Mouse (Mus musculus) midbrain, embryonic 15.5 days (tissue): ENCODE results near the gene Mcmbp. TPM values are rescaled to one million over a fixed set of nuclear protein-coding genes. Genes with fewer than 3 reads are reported as not detected.

ENCODE experiments used
- ATAC-seq: fragments of 200-750 bp; cut with Nextera tagmentation; replicated peaks from 2 replicates; pipeline ENCODE4 v1.8.0; 2017; ENCODE audit warnings: moderate TSS enrichment
- H3K27ac ChIP-seq: fragments of 300-500 bp; sonication (generic); 2 replicates; pipeline ENCODE4 v1.5.1; 2015; ENCODE audit warnings: mild to moderate bottlenecking, inconsistent platforms
- H3K27me3 ChIP-seq: fragments of 300-500 bp; sonication (generic); replicated peaks from 2 replicates; pipeline ENCODE4 v1.6.1; 2015; ENCODE audit warnings: inconsistent platforms
- H3K36me3 ChIP-seq: fragments of 300-500 bp; sonication (generic); replicated peaks from 2 replicates; pipeline ENCODE4 v1.6.1; 2015; ENCODE audit warnings: inconsistent platforms
- H3K4me1 ChIP-seq: fragments of 300-500 bp; sonication (generic); 2 replicates; pipeline ENCODE4 v1.6.1; 2015; ENCODE audit warnings: inconsistent platforms
- H3K4me2 ChIP-seq: fragments of 300-500 bp; sonication (generic); 2 replicates; pipeline ENCODE4 v1.6.1; 2015; ENCODE audit warnings: inconsistent platforms, mild to moderate bottlenecking, moderate library complexity
- H3K4me3 ChIP-seq: fragments of 300-500 bp; sonication (generic); 2 replicates; pipeline ENCODE4 v1.5.1; 2015; ENCODE audit warnings: mild to moderate bottlenecking, inconsistent platforms
- H3K9ac ChIP-seq: fragments of 300-500 bp; sonication (generic); 2 replicates; pipeline ENCODE4 v1.6.1; 2015; ENCODE audit warnings: mild to moderate bottlenecking, inconsistent platforms
- H3K9me3 ChIP-seq: fragments of 300-500 bp; sonication (generic); 2 replicates; pipeline ENCODE4 v1.6.1; 2016; ENCODE audit warnings: inconsistent platforms
- WGBS: fragments of 180-500 bp; shearing (Covaris S2); methylation state at CpG from one replicate; pipeline ENCODE4 v1.1.7; 2015; ENCODE audit warnings: mixed read lengths; 5-methylcytosine and 5-hydroxymethylcytosine counted together
- polyA plus RNA-seq: library from polyadenylated mRNA; unstranded; fragments of >200 nt; fragmentation: Nextera tagmentation; extraction: Ambion mirVana; gene quantifications from 2 replicates; pipeline ENCODE4 v1.2.1, GENCODE M21; 2015

Mcmbp gene
- 48.7 and 49.3 TPM in 2 replicates for polyA plus RNA-seq

- WGBS, result under 1% methylated on average over 33 of the region's 35 CpGs
- peak within 1 kb of the TSS; percentile 83 for H3K4me3 ChIP-seq
- H3K4me1 ChIP-seq, result peaks cover 27% of the 10 kb centered on the region
- peak within 1 kb of the TSS; percentile 90 for H3K27ac ChIP-seq
- H3K27me3 ChIP-seq, result no peaks in the 10 kb centered on the region
- peak; percentile 87 for ATAC-seq
- H3K4me2 ChIP-seq, result peak within 1 kb of the TSS; percentile 69
- H3K9me3 ChIP-seq, result no peaks in the 10 kb centered on the region
- H3K36me3 ChIP-seq, result no peaks in the 10 kb centered on the region
- H3K9ac ChIP-seq, result peak within 1 kb of the TSS; percentile 88
Measured at GRCm38 (mm10) chr7:128740334-128740733, at the start of gene Mcmbp. Gene Mcmbp (minus strand): TSS chr7:128740495.

- no peaks in the 10 kb centered on the region for H3K4me1 ChIP-seq
- no peak overlapping the region for H3K4me3 ChIP-seq
- H3K36me3 ChIP-seq, result 0 out of 2 replicates have a peak, but pooled peaks cover 8% of the 10 kb centered on the region
- no peak overlapping the region for H3K4me2 ChIP-seq
- H3K27me3 ChIP-seq, result no peaks in the 10 kb centered on the region
- 89% methylated on average over 4 of the region's 4 CpGs for WGBS
- H3K9me3 ChIP-seq, result no peaks in the 10 kb centered on the region
- ATAC-seq, result no peak
- H3K9ac ChIP-seq, result no peak overlapping the region
- no peak overlapping the region for H3K27ac ChIP-seq
Measured at GRCm38 (mm10) chr7:128790045-128790444, 49.8 kb upstream of the Mcmbp start.

GRCm38 (mm10) chr7:128781846-128782245, 41.6 kb upstream of the Mcmbp start:
- Histone ChIP-seq H3K4me1 (no peaks in the 10 kb centered on the region), H3K9ac (no peak overlapping the region), H3K36me3 (peaks cover 40% of the 10 kb centered on the region), H3K4me3 (no peak overlapping the region), H3K4me2 (no peak overlapping the region), H3K27me3 (no peaks in the 10 kb centered on the region), H3K9me3 (no peaks in the 10 kb centered on the region), H3K27ac (no peak overlapping the region)
- no peak for ATAC-seq
- 96% methylated on average over 3 of the region's 3 CpGs for WGBS

- Histone ChIP-seq H3K9ac (no peak overlapping the region), H3K4me1 (no peaks in the 10 kb centered on the region), H3K27ac (peak overlapping the region; percentile 32; the same call in 1 of the 2 replicates), H3K36me3 (peaks cover 46% of the 10 kb centered on the region), H3K27me3 (no peaks in the 10 kb centered on the region), H3K9me3 (no peaks in the 10 kb centered on the region), H3K4me3 (no peak overlapping the region), H3K4me2 (no peak overlapping the region)
- ATAC-seq, result peak; percentile 71
- WGBS, result 38% methylated on average over 6 of the region's 6 CpGs
Measured at GRCm38 (mm10) chr7:128779305-128779704, 39.0 kb upstream of the Mcmbp start.

GRCm38 (mm10) chr7:128777201-128777600, 36.9 kb upstream of the Mcmbp start:
- no peak for ATAC-seq
- no peak overlapping the region for H3K4me2 ChIP-seq
- H3K36me3 ChIP-seq, result peaks cover 60% of the 10 kb centered on the region
- H3K9ac ChIP-seq, result no peak overlapping the region
- H3K4me1 ChIP-seq, result no peaks in the 10 kb centered on the region
- no peak overlapping the region for H3K27ac ChIP-seq
- no peaks in the 10 kb centered on the region for H3K9me3 ChIP-seq
- H3K4me3 ChIP-seq, result no peak overlapping the region
- no peaks in the 10 kb centered on the region for H3K27me3 ChIP-seq
- 95% methylated on average over 6 of the region's 6 CpGs for WGBS

- ATAC-seq, result no peak
- Histone ChIP-seq H3K4me3 (no peak overlapping the region), H3K27me3 (no peaks in the 10 kb centered on the region), H3K4me1 (no peaks in the 10 kb centered on the region), H3K27ac (no peak overlapping the region), H3K4me2 (no peak overlapping the region), H3K9ac (no peak overlapping the region), H3K9me3 (no peaks in the 10 kb centered on the region), H3K36me3 (peaks cover 70% of the 10 kb centered on the region)
Measured at GRCm38 (mm10) chr7:128766696-128767095, 26.4 kb upstream of the Mcmbp start.

- no peak for ATAC-seq
- Histone ChIP-seq H3K27me3 (no peaks in the 10 kb centered on the region), H3K4me2 (no peak overlapping the region), H3K9me3 (no peaks in the 10 kb centered on the region), H3K36me3 (peaks cover 76% of the 10 kb centered on the region), H3K4me1 (no peaks in the 10 kb centered on the region), H3K27ac (no peak overlapping the region), H3K4me3 (no peak overlapping the region), H3K9ac (no peak overlapping the region)
- WGBS, result 93% methylated on average over 4 of the region's 4 CpGs
Measured at GRCm38 (mm10) chr7:128758948-128759347, 18.7 kb upstream of the Mcmbp start.

- Histone ChIP-seq H3K4me1 (no peaks in the 10 kb centered on the region), H3K4me2 (no peak overlapping the region), H3K4me3 (no peak overlapping the region), H3K9ac (no peak overlapping the region), H3K27me3 (no peaks in the 10 kb centered on the region), H3K36me3 (peaks cover 66% of the 10 kb centered on the region), H3K27ac (no peak overlapping the region), H3K9me3 (no peaks in the 10 kb centered on the region)
- no peak for ATAC-seq
- 95% methylated on average over 1 of the region's 1 CpGs for WGBS
Measured at GRCm38 (mm10) chr7:128755396-128755795, 15.1 kb upstream of the Mcmbp start.

- H3K4me2 ChIP-seq, result no peak overlapping the region
- H3K4me3 ChIP-seq, result no peak overlapping the region
- ATAC-seq, result no peak
- H3K9me3 ChIP-seq, result no peaks in the 10 kb centered on the region
- peaks cover 47% of the 10 kb centered on the region for H3K36me3 ChIP-seq
- no peaks in the 10 kb centered on the region for H3K27me3 ChIP-seq
- 89% methylated on average over 4 of the region's 4 CpGs for WGBS
- no peak overlapping the region for H3K9ac ChIP-seq
- peaks cover 20% of the 10 kb centered on the region for H3K4me1 ChIP-seq
- H3K27ac ChIP-seq, result no peak overlapping the region
Measured at GRCm38 (mm10) chr7:128752012-128752411, 11.7 kb upstream of the Mcmbp start.

GRCm38 (mm10) chr7:128750296-128750695, 10.0 kb upstream of the Mcmbp start:
- ATAC-seq, result no peak
- Histone ChIP-seq H3K9me3 (no peaks in the 10 kb centered on the region), H3K4me2 (no peak overlapping the region), H3K36me3 (peaks cover 38% of the 10 kb centered on the region), H3K4me1 (peaks cover 35% of the 10 kb centered on the region), H3K9ac (no peak overlapping the region), H3K27ac (no peak overlapping the region), H3K4me3 (no peak overlapping the region), H3K27me3 (no peaks in the 10 kb centered on the region)
- 91% methylated on average over 9 of the region's 9 CpGs for WGBS

- no peak overlapping the region for H3K9ac ChIP-seq
- no peak for ATAC-seq
- H3K9me3 ChIP-seq, result no peaks in the 10 kb centered on the region
- no peak overlapping the region for H3K27ac ChIP-seq
- no peak overlapping the region for H3K4me3 ChIP-seq
- H3K27me3 ChIP-seq, result no peaks in the 10 kb centered on the region
- H3K4me1 ChIP-seq, result peaks cover 41% of the 10 kb centered on the region
- WGBS, result 68% methylated on average over 3 of the region's 3 CpGs
- no peak overlapping the region for H3K4me2 ChIP-seq
- peaks cover 22% of the 10 kb centered on the region for H3K36me3 ChIP-seq
Measured at GRCm38 (mm10) chr7:128748758-128749157, 8.5 kb upstream of the Mcmbp start.

GRCm38 (mm10) chr7:128746151-128746550, 5.9 kb upstream of the Mcmbp start:
- ATAC-seq, result no peak
- Histone ChIP-seq H3K9me3 (no peaks in the 10 kb centered on the region), H3K36me3 (peaks cover 9% of the 10 kb centered on the region), H3K4me3 (peak overlapping the region; percentile 76; the same call in 1 of the 2 replicates), H3K4me2 (peak overlapping the region; percentile 68), H3K27ac (no peak overlapping the region), H3K4me1 (peaks cover 41% of the 10 kb centered on the region), H3K9ac (no peak overlapping the region), H3K27me3 (no peaks in the 10 kb centered on the region)
- 94% methylated on average over 10 of the region's 10 CpGs for WGBS

GRCm38 (mm10) chr7:128744684-128745485, 4.6 kb upstream of the Mcmbp start, which contains the start of gene Sec23ip:
Gene Sec23ip (plus strand): TSS chr7:128744943.
- no peaks in the 10 kb centered on the region for H3K9me3 ChIP-seq
- H3K4me1 ChIP-seq, result peaks cover 44% of the 10 kb centered on the region
- H3K9ac ChIP-seq, result peak within 1 kb of the TSS; percentile 81
- peak; percentile 90 for ATAC-seq
- peak within 1 kb of the TSS; percentile 80 for H3K27ac ChIP-seq
- H3K4me3 ChIP-seq, result peak within 1 kb of the TSS; percentile 76
- peaks cover under 1% of the 10 kb centered on the region; the same call in 1 of the 2 replicates for H3K36me3 ChIP-seq
- peak within 1 kb of the TSS; percentile 68 for H3K4me2 ChIP-seq
- under 1% methylated on average over 55 of the region's 55 CpGs for WGBS
- no peaks in the 10 kb centered on the region for H3K27me3 ChIP-seq
